Mouse (Mus musculus) hindbrain, postnatal 0 days (tissue): ENCODE measurements at regions not wholly inside any gene's neighbourhood (a gene's known extent, or its start where the extent isn't known, plus 50 kb on each side); places are given as distances from the start of the nearest gene placed in this dataset.
"Not testable (repeated sequence)": the region's sequence is repeated elsewhere in the genome, so short reads cannot be mapped to it uniquely, and the experiment has no call there.

Experiments
- ATAC-seq: fragments of 200-750 bp; cut with Nextera tagmentation; 2 replicates; pipeline ENCODE4 v1.8.0; 2017; ENCODE audit warnings: mild to moderate bottlenecking, moderate TSS enrichment, moderate library complexity
- DNase-seq: peaks from one replicate; pipeline ENCODE4 v3.0.0-alpha.2; 2015; ENCODE audit warnings: low spot score
- H3K27ac ChIP-seq: fragments of 300-500 bp; sonication (generic); 2 replicates; pipeline ENCODE4 v1.5.1; 2014; ENCODE audit warnings: mild to moderate bottlenecking
- H3K27me3 ChIP-seq: fragments of 300-500 bp; sonication (generic); 2 replicates; pipeline ENCODE4 v1.6.1; 2014; ENCODE audit warnings: low read length, mixed read lengths; ENCODE audit not compliant: insufficient read depth
- H3K36me3 ChIP-seq: fragments of 300-500 bp; sonication (generic); 2 replicates; pipeline ENCODE4 v1.6.1; 2014; ENCODE audit warnings: low read length, mixed read lengths; ENCODE audit not compliant: insufficient read depth
- H3K4me1 ChIP-seq: fragments of 300-500 bp; sonication (generic); 2 replicates; pipeline ENCODE4 v1.6.1; 2014; ENCODE audit warnings: antibody characterized with exemption, low read length, mixed read lengths; ENCODE audit not compliant: insufficient read depth
- H3K4me2 ChIP-seq: fragments of 300-500 bp; sonication (generic); 2 replicates; pipeline ENCODE4 v1.6.1; 2014; ENCODE audit warnings: low read depth, mild to moderate bottlenecking, low read length, moderate library complexity, mixed read lengths
- H3K4me3 ChIP-seq: fragments of 300-500 bp; sonication (generic); 2 replicates; pipeline ENCODE4 v1.5.1; 2014; ENCODE audit warnings: low read length
- H3K9ac ChIP-seq: fragments of 300-500 bp; sonication (generic); replicated peaks from 2 replicates; pipeline ENCODE4 v1.6.1; 2014; ENCODE audit warnings: mild to moderate bottlenecking, low read length, moderate library complexity, mixed read lengths
- H3K9me3 ChIP-seq: fragments of 300-500 bp; sonication (generic); 2 replicates; pipeline ENCODE4 v1.6.1; 2016; ENCODE audit warnings: low read length, mixed read lengths
- CTCF ChIP-seq: IDR thresholded peaks from 2 replicates; pipeline ENCODE4 v1.5.1; 2016; ENCODE audit warnings: antibody characterized with exemption, control low read depth, low read depth
- WGBS: fragments of 180-500 bp; shearing (Covaris S2); extraction: QIAGEN DNeasy Blood & Tissue Kit; methylation state at CpG from one replicate; pipeline ENCODE4 v1.1.7; 2014; 5-methylcytosine and 5-hydroxymethylcytosine counted together

DNA sequence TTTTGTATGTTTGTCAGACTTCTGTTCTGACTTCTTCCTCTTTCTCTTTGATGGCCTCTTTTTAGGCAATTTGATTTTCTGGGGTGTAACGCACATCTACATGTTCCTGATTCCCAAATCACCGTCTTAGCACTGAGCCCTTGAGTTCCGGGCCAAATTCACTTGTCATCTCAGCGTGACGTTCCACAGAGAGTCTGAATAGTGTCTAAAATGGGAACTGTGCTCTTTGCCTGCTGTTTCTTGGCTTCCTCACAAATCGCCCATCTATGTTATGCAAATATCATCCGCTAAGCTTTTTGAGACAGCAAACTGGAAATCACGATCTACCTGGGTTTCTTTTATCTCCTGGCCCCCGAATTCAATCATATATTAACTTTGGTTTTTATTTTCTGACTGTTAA is 223.8 kb upstream of the Gm6793 start:
- Histone ChIP-seq H3K4me3 (no peak overlapping the region), H3K9ac (no peak overlapping the region), H3K4me2 (peak overlapping the region; percentile 6; the same call in 1 of the 2 replicates), H3K4me1 (no peaks in the 10 kb centered on the region), H3K9me3 (no peaks in the 10 kb centered on the region), H3K27ac (no peak overlapping the region), H3K36me3 (no peaks in the 10 kb centered on the region), H3K27me3 (no peaks in the 10 kb centered on the region)
- WGBS, result 22% methylated on average over 9 of the region's 9 CpGs
- TF ChIP-seq CTCF, result no peak
- DNase-seq, result peak; percentile 47
- ATAC-seq, result no peak

DNA sequence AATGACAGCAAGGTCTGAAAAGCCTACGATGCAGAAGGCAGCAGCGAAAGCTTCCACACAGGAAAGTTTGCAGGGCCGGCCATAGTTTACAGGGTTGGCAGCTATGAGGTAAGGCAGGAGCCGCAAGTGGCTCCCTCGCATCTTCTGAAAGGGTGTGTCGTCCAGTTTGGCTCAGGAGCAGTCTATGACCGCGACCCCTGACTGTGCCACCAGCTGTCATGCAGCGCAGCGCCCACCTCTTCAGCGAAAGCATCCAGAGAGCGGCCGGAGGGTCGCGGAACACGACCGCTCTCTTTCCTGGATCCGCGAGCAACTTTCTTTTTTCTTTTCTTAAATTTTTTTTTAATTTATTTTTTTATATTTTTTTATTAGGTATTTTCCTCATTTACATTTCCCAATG is 221.9 kb upstream of the Gm6793 start:
- ATAC-seq, DNase-seq, H3K36me3 ChIP-seq, H3K4me1 ChIP-seq, H3K4me2 ChIP-seq, H3K4me3 ChIP-seq, H3K27ac ChIP-seq, H3K9me3 ChIP-seq, H3K9ac ChIP-seq, H3K27me3 ChIP-seq: not testable (repeated sequence)
- WGBS, result 92% methylated on average over 19 of the region's 19 CpGs

DNA sequence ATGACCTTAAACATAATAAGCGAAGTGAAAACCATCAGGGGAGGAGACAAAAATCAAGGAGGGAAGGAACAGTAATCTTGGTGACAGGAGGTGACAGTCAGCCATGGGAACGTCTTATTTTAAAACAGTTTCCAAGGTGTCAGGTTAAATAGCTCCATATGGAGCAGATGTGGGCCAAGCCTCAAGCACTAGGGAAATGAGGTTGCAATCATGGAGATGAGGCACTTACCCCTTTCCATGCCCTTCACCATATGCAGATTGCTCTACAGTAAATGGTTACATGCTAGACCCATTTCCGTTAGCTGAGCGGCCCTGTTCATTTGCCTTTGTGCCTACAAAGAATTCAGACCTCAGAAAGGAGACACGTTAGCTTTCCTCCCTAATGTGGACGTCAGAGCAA is 204.8 kb upstream of the Gm6793 start:
- Histone ChIP-seq H3K4me2 (no peak overlapping the region), H3K4me3 (no peak overlapping the region), H3K36me3 (no peaks in the 10 kb centered on the region), H3K4me1 (no peaks in the 10 kb centered on the region), H3K9ac (no peak overlapping the region), H3K27me3 (no peaks in the 10 kb centered on the region), H3K27ac (no peak overlapping the region), H3K9me3 (no peaks in the 10 kb centered on the region)
- DNase-seq (no peak), ATAC-seq (no peak)
- TF ChIP-seq CTCF, result no peak
- WGBS, result 77% methylated on average over 6 of the region's 6 CpGs

- no peaks in the 10 kb centered on the region for H3K9me3 ChIP-seq
- no peak for TF ChIP-seq CTCF
- no peak overlapping the region for H3K4me2 ChIP-seq
- DNase-seq, result no peak
- no peak overlapping the region for H3K27ac ChIP-seq
- no peak overlapping the region for H3K4me3 ChIP-seq
- no peaks in the 10 kb centered on the region for H3K27me3 ChIP-seq
- no peak for ATAC-seq
- H3K9ac ChIP-seq, result no peak overlapping the region
- WGBS, result 92% methylated on average over 5 of the region's 5 CpGs
- H3K4me1 ChIP-seq, result no peaks in the 10 kb centered on the region
- H3K36me3 ChIP-seq, result no peaks in the 10 kb centered on the region
These were observed 197.3 kb upstream of the Gm6793 start for GRCm38 (mm10) chr8:112212170-112212569.

- 59% methylated on average over 1 of the region's 1 CpGs for WGBS
- H3K36me3 ChIP-seq, result no peaks in the 10 kb centered on the region
- no peak overlapping the region for H3K9ac ChIP-seq
- H3K4me2 ChIP-seq, result no peak overlapping the region
- ATAC-seq, result peak; percentile 40; the same call in 1 of the 2 replicates
- H3K4me3 ChIP-seq, result no peak overlapping the region
- DNase-seq, result peak; percentile 36
- H3K9me3 ChIP-seq, result no peaks in the 10 kb centered on the region
- H3K27me3 ChIP-seq, result no peaks in the 10 kb centered on the region
- H3K4me1 ChIP-seq, result peaks cover 4% of the 10 kb centered on the region; the same call in 1 of the 2 replicates
- no peak for TF ChIP-seq CTCF
- no peak overlapping the region for H3K27ac ChIP-seq
These were observed 181.6 kb upstream of the Gm6793 start for GRCm38 (mm10) chr8:112196423-112196822.

- Histone ChIP-seq H3K9ac (no peak overlapping the region), H3K4me3 (no peak overlapping the region), H3K27ac (no peak overlapping the region), H3K4me1 (peaks cover 4% of the 10 kb centered on the region; the same call in 1 of the 2 replicates), H3K9me3 (no peaks in the 10 kb centered on the region), H3K27me3 (no peaks in the 10 kb centered on the region), H3K4me2 (no peak overlapping the region), H3K36me3 (no peaks in the 10 kb centered on the region)
- ATAC-seq (no peak), DNase-seq (no peak)
- no peak for TF ChIP-seq CTCF
- WGBS, result 71% methylated on average over 2 of the region's 2 CpGs
These were observed 181.0 kb upstream of the Gm6793 start for GRCm38 (mm10) chr8:112195880-112196279.

- Histone ChIP-seq H3K9ac (no peak overlapping the region), H3K4me3 (no peak overlapping the region), H3K27ac (no peak overlapping the region), H3K4me1 (peaks cover 4% of the 10 kb centered on the region; the same call in 1 of the 2 replicates), H3K9me3 (no peaks in the 10 kb centered on the region), H3K36me3 (no peaks in the 10 kb centered on the region), H3K4me2 (no peak overlapping the region), H3K27me3 (no peaks in the 10 kb centered on the region)
- no peak for TF ChIP-seq CTCF
- DNase-seq, result peak; percentile 54
- 29% methylated on average over 3 of the region's 3 CpGs for WGBS
- no peak for ATAC-seq
These were observed 177.0 kb upstream of the Gm6793 start for GRCm38 (mm10) chr8:112191846-112192245.
